Mouse (Mus musculus) E14TG2a.4 (cell line): ENCODE data around the gene Sec22b.
A peak's percentile ranks its signal among the peaks of the same experiment; 100 is the strongest.

Experiments used
- H3K27me3 ChIP-seq: 2 replicates; pipeline ENCODE4 v1.6.1; 2014; ENCODE audit warnings: low read length, control low read depth; ENCODE audit not compliant: insufficient read depth
- H3K36me3 ChIP-seq: 2 replicates; pipeline ENCODE4 v1.6.1; 2014; ENCODE audit warnings: low read length, control low read depth; ENCODE audit not compliant: insufficient read depth
- H3K4me1 ChIP-seq: replicated peaks from 2 replicates; pipeline ENCODE4 v1.6.1; 2014; ENCODE audit warnings: low read depth, low read length, control low read depth
- H3K4me3 ChIP-seq: replicated peaks from 2 replicates; pipeline ENCODE4 v1.5.1; 2014; ENCODE audit warnings: mild to moderate bottlenecking, low read length
- H3K9me3 ChIP-seq: 2 replicates; pipeline ENCODE4 v1.6.1; 2014; ENCODE audit warnings: low read length, control low read depth
- CTCF ChIP-seq: conservative IDR thresholded peaks from 2 replicates; pipeline ENCODE4 v1.5.1; 2014; ENCODE audit warnings: low read length
- NANOG ChIP-seq: IDR thresholded peaks from 2 replicates; pipeline ENCODE4 v1.6.1; 2014; ENCODE audit warnings: borderline replicate concordance, low read length, mixed read lengths
- POU5F1 ChIP-seq: IDR thresholded peaks from 2 replicates; pipeline ENCODE4 v1.6.1; 2014; ENCODE audit warnings: low read length, borderline replicate concordance

Sec22b gene

DNA sequence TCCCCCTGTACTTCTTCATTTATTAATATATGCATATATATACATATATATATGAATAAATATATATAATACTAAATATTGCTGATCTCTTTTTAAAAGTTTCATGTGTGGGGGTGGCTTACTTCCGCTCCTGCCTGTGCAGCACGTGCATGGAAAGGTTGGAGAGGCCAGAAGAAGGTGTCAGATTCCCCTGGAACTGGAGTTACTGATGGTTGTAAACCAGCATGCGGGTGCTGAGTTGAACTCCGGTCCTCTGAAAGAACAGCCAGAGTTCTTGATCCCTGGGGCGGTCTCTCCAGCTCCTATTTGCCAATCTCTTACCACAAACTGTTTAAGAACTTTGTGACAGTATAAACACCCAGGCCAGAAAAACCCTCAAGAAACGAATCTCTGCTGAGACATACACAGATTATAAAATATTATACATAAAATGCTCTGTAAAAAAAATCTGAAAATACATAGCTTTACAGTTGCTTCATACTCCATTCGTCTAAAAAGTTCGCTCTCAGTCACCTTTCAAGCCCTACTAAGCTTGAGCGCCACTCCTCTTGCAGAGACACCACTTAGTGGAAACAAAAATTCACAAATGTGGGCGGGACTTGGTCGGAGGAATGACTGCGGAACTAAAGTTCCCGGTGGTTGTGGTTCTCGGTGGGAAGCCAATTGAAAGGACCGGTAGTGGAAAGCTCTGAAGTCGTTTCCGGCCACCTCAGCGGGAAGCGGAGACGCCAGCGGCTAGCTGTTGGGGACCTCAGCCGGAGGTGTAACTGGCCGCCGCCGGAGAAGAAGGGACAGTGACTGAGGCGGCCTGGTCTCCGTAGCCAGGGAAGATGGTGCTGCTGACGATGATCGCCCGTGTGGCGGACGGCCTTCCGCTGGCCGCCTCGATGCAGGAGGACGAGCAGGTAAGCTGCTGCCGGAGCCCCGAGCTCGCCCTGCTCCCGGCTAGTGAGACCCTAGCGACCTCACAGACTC, at the start of gene Sec22b:
TSS of gene Sec22b (plus strand) at position 675 of the 975 bp plus-strand sequence.
- TF ChIP-seq POU5F1: no peak
- no peak for TF ChIP-seq CTCF
- TF ChIP-seq NANOG: no peak
- Histone ChIP-seq H3K9me3 (no peaks in the 10 kb centered on the region), H3K36me3 (peaks cover 4% of the 10 kb centered on the region; the same call in 1 of the 2 replicates), H3K27me3 (no peaks in the 10 kb centered on the region), H3K4me1 (peaks cover 13% of the 10 kb centered on the region), H3K4me3 (peak within 1 kb of the TSS; percentile 99)

- Histone ChIP-seq H3K36me3 (no peaks in the 10 kb centered on the region), H3K9me3 (no peaks in the 10 kb centered on the region), H3K4me1 (no peaks in the 10 kb centered on the region), H3K27me3 (no peaks in the 10 kb centered on the region), H3K4me3 (no peak overlapping the region)
- TF ChIP-seq CTCF (no peak), POU5F1 (no peak), NANOG (no peak)
Measured at GRCm38 (mm10) chr3:97851803-97852202, 49.2 kb upstream of the Sec22b start.

DNA sequence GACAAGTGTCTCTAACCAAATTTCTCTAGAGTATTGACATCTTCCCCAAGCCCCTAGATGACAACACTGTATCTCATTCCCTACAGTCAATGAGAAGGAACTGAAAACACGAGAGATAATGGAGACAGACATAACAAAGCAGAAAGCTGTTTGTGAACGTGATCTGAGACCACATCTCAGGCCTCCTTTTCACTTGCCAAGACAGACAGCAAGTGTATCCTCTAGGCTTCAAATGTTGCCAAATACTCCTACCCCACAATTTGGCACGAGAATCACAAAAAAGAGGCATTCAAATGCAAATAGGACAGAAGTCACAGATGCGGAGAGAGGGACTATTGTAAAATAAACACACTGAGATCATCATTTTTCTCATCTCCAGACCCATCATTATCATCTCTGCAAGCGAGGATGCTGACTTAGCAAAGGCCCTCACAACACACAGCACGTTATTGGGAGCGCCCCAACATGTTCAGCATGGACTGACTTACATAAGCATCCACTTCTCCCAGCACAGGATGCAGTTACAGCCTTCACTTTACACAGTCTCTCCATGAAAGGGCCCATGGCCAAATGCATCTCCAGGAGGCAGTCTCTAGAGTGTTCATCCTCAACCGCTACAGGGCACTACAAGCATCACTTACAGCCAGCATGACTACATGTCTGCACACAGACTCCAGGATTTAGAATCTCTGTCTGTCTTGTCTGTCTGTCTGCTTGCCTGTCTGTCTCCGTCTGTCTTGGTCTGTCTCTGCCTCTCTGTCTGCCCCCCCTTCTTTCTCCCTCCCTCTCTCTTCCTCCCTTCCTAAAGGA, 46.2 kb upstream of the Sec22b start:
- H3K27me3 ChIP-seq: no peaks in the 10 kb centered on the region
- no peaks in the 10 kb centered on the region for H3K36me3 ChIP-seq
- no peaks in the 10 kb centered on the region for H3K4me1 ChIP-seq
- TF ChIP-seq POU5F1 (no peak), NANOG (no peak)
- H3K9me3 ChIP-seq: no peaks in the 10 kb centered on the region
- H3K4me3 ChIP-seq: no peak overlapping the region

GRCm38 (mm10) chr3:97859400-97859799, 41.6 kb upstream of the Sec22b start:
- no peak overlapping the region for H3K4me3 ChIP-seq
- no peaks in the 10 kb centered on the region for H3K36me3 ChIP-seq
- TF ChIP-seq POU5F1: no peak
- no peak for TF ChIP-seq NANOG
- no peak for TF ChIP-seq CTCF
- no peaks in the 10 kb centered on the region for H3K4me1 ChIP-seq
- H3K27me3 ChIP-seq: peaks cover 18% of the 10 kb centered on the region
- no peaks in the 10 kb centered on the region for H3K9me3 ChIP-seq

GRCm38 (mm10) chr3:97860820-97861451, 40.1 kb upstream of the Sec22b start:
- Histone ChIP-seq H3K27me3 (peaks cover 30% of the 10 kb centered on the region), H3K9me3 (no peaks in the 10 kb centered on the region), H3K36me3 (no peaks in the 10 kb centered on the region), H3K4me1 (no peaks in the 10 kb centered on the region), H3K4me3 (no peak overlapping the region)
- TF ChIP-seq CTCF (no peak), POU5F1 (no peak), NANOG (no peak)

- Histone ChIP-seq H3K9me3 (no peaks in the 10 kb centered on the region), H3K27me3 (peaks cover 64% of the 10 kb centered on the region), H3K36me3 (no peaks in the 10 kb centered on the region), H3K4me3 (no peak overlapping the region), H3K4me1 (peaks cover 13% of the 10 kb centered on the region)
- TF ChIP-seq POU5F1 (no peak), NANOG (no peak), CTCF (no peak)
Measured at GRCm38 (mm10) chr3:97866696-97867095, 34.3 kb upstream of the Sec22b start.

DNA sequence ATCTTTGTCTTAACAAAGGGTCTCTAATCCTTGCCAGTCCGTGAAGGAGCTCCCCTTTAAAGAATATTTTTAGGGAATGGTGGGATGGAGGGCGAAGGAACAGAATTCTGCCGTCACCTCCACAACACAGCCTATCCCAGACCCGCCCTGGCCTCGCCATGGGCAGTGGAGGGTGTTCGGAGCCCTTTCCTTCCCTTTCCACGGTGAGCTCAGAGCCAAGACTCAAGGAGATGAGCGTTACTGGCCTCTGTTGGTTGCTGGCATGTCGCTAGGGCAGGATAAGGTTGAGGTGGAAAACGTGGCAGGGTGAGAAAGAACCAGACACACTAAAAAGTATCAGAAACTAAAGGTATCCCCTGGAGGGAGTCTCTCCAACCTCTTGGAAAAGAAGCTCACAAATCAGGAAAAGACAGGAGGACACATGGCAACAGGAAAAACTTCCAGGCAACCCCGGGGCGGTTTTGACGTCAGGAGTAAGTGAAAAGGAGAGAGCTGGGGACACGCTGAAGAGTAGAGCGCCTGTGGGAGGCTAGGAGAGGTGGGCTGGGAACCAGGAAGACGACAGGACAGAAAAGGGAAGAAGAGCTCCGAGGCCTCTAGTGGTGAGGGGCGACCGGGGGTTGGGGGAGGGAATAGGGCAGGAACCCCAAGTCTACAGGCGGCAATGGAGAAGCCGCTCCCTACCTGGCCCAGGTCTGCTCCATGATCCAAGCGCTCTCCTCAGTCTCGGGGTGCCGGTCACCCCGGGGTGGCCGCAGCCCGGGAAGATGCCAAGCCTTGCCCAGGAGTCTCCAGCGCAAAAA, 33.6 kb upstream of the Sec22b start:
- peaks cover 13% of the 10 kb centered on the region for H3K4me1 ChIP-seq
- H3K36me3 ChIP-seq: no peaks in the 10 kb centered on the region
- TF ChIP-seq POU5F1 (no peak), CTCF (no peak), NANOG (no peak)
- H3K4me3 ChIP-seq: peak overlapping the region; percentile 76
- peaks cover 58% of the 10 kb centered on the region for H3K27me3 ChIP-seq
- H3K9me3 ChIP-seq: no peaks in the 10 kb centered on the region
